Mouse (Mus musculus): ENCODE results near the gene Pkm.

DNA sequence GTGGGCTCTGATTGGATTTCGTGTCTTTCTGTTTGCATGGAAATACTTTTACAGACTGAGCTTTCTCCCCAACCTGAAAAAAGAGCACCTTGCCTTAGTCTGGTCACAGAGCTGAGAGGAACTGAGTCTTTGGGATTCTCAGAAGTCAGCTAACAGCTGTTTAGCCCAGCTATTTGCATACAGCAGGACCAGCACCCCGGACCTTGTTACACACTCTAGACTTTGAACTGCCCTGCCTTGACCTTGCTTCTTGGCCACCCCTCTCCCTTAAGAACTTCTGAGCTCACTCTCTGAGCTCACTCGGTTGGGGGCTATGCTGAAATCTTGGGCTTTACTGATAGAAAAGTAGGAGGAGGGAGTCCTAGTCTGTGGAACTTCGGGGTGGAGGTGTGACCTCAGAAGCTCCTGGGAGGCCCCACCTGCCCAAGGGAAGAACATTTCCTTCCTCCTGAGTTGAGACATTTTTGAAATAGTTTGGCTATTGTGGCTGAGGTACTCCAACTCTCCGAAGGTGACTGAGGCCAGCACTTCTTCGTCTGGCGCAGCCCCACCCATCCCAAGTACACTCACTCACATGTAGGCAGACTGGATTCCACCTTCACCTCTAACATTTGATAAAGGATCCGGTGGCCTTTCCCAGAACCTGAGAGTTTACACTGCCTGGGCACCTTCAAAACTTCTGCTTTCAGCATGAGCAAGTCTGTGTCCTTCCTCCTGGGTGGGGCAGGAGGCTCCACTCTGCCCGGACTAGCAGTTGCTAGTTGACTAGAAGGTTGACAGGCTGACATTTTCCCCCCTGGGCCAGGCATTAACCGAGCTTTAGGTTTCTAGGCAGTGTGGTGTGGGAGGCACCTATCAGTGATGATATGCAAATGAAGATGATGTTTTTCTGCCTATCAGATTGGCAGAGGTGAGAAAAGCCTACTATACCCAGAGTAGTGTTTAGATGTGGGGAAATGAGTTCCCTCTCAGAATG lies 51.0 kb downstream of the Pkm start:
- TF ChIP-seq CTCF (IDR thresholded peaks at IDR 0.05; ENCODE audit: control insufficient read depth, insufficient read depth, low read length) = no peak
- no peak for TF ChIP-seq POLR2A (IDR thresholded peaks at IDR 0.05; ENCODE audit: borderline replicate concordance, control insufficient read depth, low read depth, low read length)

All from bone marrow, adult 2 months (tissue).